Mouse (Mus musculus): Measurements from ENCODE around the gene Plekha6. TPM values are rescaled to one million over a fixed set of nuclear protein-coding genes. Genes with fewer than 3 reads are reported as not detected.
A peak's percentile ranks its signal among the peaks of the same experiment; 100 is the strongest.

The Plekha6 gene
- total RNA-seq, 2 experiments from 2014 or later, result 66.5 to 87.4 TPM

GRCm38 (mm10) chr1:133254856-133255764 lies 91.1 kb downstream of the Plekha6 start:
- intact Hi-C loops (cut with DNase I), result no loop called here
- DNase-seq (ENCODE audit: low spot score in 2 of 2), result no peak

DNA sequence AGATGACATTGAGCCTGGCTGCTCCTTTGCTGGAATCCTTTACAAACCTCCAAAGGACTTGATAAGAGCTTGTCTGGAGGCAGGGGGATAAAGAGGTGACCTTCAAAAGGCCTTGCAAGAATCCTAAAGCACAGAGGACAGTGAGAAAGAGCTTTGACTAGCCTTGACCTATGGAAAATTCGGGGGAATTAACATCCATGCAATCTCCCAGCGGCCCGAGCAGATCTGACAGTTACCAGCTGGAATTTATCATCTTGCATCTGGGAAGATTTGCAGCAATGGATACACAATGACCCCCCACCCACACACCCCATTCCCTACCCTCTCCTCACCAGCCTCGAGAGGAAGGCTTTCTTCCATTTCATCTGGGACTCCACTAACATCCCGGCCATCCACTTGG lies 91.8 kb downstream of the Plekha6 start:
- DNase-seq (ENCODE audit: low spot score in 2 of 2), result no peak
- intact Hi-C loops (cut with DNase I), result no loop called here

- no peak for DNase-seq (ENCODE audit: low spot score in 2 of 2)
- intact Hi-C loops (cut with DNase I), result no loop called here
These were observed 92.3 kb downstream of the Plekha6 start for GRCm38 (mm10) chr1:133256347-133256746.

GRCm38 (mm10) chr1:133258694-133259093 lies 94.7 kb downstream of the Plekha6 start:
- no peak for DNase-seq (ENCODE audit: low spot score in 2 of 2)
- intact Hi-C loops (cut with DNase I), result no loop called here

GRCm38 (mm10) chr1:133262628-133263027 lies 98.6 kb downstream of the Plekha6 start:
- DNase-seq (ENCODE audit: low spot score in 2 of 2), result no peak
- intact Hi-C loops (cut with DNase I), result no loop called here

GRCm38 (mm10) chr1:133263134-133263533 lies 99.1 kb downstream of the Plekha6 start:
- intact Hi-C loops (cut with DNase I), result no loop called here
- DNase-seq (ENCODE audit: low spot score in 2 of 2), result no peak

DNA sequence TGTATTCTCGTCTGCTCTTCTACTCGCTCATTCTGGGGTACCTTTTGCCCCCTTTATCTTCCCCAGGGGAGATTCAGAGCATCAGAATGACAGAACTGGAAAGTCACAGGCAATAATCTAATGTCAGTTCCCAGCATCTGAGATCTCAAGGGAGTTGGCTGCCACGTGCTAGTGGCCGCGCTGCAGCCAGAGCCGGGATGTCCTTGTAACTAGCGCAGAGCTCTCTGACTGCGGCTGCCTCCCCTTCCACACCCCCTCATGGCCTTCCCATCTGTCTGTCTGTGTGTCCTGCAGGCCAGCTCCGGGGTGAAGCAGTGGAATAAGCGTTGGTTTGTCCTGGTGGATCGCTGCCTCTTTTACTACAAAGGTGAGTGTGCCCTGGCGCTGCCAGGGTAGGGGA lies 100.4 kb downstream of the Plekha6 start:
- intact Hi-C loops (cut with DNase I), result no loop called here
- DNase-seq (ENCODE audit: low spot score in 2 of 2), result no peak

DNA sequence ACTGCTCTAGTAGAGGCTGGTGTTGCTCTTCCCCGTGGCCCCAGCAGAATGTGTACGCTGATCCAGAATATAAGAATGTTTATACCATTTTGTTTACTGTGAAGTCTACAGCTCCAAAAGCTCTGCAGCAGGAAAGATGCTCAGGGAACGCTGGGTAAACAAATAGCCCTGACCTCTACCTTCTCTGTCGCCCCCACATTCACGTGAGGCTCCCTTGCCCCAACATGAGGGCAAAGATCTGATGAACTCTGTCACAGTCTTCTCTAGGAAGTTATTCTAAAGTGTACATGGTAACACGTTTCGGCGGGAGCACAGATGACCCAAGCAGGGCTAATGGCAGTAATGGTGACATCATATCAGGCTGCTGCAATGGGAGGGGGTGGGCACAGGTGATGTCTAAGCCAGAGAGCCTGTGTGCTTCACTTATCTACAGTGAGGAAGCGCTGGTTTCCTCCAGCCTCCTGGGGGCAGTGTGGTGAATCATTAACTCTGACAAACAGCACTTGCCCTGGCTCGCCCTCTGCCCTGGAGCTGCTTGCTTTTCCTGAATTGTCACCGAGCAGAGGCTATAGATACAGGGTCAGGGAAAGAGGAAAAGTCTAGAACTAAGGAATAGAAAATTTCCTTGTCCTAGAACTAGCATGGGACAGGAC lies 101.2 kb downstream of the Plekha6 start:
- intact Hi-C loops (cut with DNase I), result no loop called here
- DNase-seq (ENCODE audit: low spot score in 2 of 2), result no peak

DNA sequence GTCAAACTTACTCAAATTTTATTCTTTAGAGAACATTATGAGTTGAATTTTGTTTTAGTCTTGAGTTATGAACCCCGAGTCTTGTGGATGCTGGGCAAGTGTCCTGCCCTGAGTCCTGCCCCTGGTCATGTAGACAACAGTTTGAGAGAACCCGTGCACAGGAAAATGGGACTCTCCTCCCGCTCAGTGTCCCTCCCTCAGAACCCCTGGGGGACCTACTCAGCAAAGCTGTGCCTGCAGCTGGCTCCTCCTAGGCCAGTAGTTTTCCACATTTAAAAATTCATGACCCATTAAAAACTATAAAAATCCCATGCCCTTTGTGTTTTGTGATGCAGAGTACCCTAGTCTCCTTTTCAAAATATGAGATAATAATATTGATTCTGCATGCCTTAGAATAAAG lies 103.1 kb downstream of the Plekha6 start:
- intact Hi-C loops (cut with DNase I), result no loop called here
- DNase-seq (ENCODE audit: low spot score in 2 of 2), result no peak

DNA sequence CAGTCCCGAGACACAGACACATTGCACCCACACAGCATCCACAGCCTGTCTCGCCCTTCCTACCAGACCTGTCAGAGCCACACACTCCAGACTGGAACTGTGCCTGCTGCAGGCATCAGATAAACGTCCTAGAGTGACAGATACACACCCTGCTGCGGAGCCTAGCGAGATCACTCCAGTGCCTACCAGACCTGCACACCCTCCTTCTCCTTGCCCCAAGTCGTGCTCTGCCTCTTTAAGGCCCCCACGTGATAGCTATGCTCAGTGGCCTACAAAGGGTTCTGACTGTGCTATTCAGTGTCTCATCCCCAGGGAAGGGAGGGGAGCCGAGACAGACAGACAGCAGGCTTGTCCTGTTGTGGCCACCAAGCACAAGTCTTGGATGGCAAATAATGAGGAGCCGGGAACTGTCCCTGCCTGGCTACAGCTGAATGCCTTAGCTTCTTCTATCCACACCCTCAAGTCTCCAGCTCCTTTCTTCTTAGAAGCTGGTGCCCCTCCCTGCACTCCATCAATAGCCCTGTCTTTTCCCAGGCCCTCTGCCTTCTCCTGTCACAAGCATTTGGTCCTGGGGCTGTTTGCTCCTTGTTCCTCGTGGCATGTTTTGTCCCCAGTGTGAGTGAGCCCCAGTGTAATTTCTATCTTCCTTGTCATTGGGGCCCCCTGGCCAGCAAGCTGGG lies 103.9 kb downstream of the Plekha6 start:
- peak in 1 of 2 experiments; percentile 31 for DNase-seq (ENCODE audit: low spot score in 2 of 2)
- intact Hi-C loops (cut with DNase I), result no loop called here

- no peak for DNase-seq (ENCODE audit: low spot score in 2 of 2)
- intact Hi-C loops (cut with DNase I), result no loop called here
These were observed 104.5 kb downstream of the Plekha6 start for GRCm38 (mm10) chr1:133268503-133268902.

GRCm38 (mm10) chr1:133270336-133270735 lies 106.3 kb downstream of the Plekha6 start:
- no peak for DNase-seq (ENCODE audit: low spot score in 2 of 2)
- intact Hi-C loops (cut with DNase I), result no loop called here

- no peak for DNase-seq (ENCODE audit: low spot score in 2 of 2)
- intact Hi-C loops (cut with DNase I), result no loop called here
These were observed 110.2 kb downstream of the Plekha6 start for GRCm38 (mm10) chr1:133274163-133274562.

DNA sequence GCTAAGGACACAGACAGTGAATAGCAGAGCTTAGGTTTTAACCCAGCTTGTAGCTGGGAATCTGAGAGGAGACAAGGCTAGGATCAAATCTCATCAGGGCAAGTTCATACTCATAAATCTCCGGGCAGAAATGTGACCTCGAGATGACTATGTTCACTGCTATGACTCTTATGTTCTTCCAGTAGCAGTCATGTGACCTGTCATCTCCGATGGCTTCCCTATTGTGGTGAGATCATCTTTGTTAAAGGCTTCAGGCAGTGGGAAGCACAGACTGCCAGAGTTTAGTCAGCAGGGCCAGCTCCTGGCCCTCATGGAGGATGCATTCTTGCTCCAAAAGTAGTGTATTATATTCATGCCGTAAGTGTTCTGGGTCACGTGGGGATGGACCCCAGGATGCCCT lies 113.0 kb downstream of the Plekha6 start:
- intact Hi-C loops (cut with DNase I), result no loop called here
- DNase-seq (ENCODE audit: low spot score in 2 of 2), result no peak

DNA sequence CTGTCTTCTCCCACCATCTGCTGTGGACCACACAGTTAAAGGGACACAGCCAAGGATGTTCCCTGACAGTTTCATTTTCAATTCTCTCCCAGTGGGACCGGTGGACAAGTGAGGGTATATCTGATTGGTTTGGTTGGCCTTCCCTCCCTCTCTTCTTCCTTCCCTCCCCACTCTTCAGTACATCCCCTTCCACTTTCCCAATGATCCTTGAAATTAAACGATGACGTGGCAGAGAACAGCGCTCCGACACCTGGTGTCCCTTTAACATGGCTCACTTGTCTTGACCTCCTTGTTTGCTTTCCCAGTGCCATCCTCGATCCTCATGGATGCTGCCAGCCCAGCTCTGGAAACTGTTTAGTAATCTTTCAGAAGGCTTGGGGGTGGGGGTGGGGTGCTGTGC lies 114.5 kb downstream of the Plekha6 start:
- intact Hi-C loops (cut with DNase I), result no loop called here
- DNase-seq (ENCODE audit: low spot score in 2 of 2), result no peak

DNA sequence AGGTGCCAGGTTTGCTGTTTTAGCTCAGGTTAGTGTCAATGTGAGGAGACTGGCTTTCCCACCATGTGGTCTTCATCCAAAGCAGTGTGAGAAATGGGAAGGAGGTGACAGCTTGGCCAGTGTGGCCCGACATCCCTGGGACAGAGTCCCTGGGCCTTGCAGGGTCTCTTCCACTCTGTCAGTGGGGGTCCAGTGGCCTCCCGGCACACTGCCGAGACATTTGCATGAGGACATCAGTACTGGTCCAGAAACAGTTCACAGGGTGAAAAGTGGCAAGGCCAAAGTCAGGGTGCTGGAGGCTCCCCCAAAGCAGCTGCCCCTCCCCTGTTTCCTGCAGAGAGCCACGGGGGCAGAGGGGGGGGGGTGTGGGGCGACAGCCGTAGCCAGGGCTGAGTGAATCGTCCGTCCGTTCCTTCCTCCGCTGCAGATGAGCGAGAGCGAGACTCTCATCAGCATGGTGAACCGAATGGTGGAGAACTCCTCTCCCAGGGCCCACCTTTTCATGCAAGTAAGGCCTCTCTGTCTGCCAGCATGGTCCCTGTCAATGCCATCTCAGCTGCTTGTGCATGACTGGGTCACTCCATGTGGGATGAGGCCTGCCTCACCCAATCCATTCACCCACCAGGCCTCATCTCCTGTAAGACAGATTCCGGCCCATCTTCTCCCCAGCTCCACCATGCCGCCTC lies 115.1 kb downstream of the Plekha6 start:
- peak in 1 of 2 experiments; percentile 23 for DNase-seq (ENCODE audit: low spot score in 2 of 2)
- intact Hi-C loops (cut with DNase I), result no loop called here

DNA sequence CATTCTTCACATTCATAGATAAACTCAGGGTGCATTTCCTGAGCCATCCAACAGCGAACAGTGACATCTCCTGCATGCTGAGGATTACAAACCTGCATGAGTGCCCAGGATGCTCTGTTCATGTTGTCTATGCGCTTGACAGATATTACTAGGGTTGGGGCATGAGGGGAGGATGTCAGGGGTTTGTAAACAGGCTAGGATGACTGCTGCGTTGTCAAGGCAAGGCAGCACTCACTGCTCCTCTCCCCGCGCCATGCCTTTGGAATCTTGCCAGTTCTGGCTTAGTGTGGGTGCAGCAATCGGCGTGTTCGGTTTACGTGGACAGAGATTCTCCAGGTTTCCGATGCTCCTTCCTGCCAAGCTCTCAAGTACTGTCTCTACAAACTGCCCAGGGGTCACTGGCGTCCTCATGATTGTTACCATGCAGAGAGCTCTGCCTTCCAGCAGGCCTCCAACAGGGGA lies 115.7 kb downstream of the Plekha6 start:
- DNase-seq (ENCODE audit: low spot score in 2 of 2), result peak; percentile 46 to 53
- intact Hi-C loops (cut with DNase I), result no loop called here

DNA sequence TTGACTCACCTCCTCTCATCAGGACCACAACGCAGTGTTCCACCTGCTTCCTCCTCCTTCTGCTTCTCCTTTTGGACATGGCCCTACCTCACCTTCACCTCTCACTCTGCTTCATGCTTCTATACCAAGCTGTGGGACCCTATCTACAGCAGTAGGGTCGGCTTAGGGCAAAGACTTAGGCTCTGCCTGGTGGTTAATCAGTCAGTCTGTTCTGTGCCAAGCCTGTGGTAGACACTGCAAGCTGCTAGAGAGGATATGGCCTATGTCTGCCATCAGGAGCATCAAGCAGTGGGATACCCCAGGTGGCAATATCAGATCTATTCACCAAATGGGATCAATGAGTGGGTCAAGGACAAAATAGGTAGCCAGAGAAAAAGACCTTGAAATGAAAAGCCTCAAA lies 116.5 kb downstream of the Plekha6 start:
- no peak for DNase-seq (ENCODE audit: low spot score in 2 of 2)
- intact Hi-C loops (cut with DNase I), result no loop called here

DNA sequence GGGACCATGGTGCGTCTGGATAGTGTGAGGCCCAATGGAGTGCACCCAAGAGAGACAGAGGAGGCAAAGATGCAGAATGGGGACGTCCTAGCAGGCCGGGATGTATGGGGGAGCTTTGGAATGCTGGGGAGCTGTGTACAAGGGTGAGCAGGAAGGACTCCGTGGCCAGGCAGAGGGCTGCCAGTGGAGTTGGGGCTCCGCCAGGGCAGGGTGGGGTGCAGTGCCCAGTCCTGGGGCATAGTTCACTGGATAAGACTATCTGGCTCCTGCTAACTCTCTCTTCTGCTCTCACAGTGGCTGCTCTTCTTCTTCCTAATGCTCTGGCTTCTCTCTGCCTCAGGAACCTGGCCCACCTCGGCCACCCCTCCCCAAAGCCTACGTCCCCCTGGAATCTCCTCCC lies 121.9 kb downstream of the Plekha6 start:
- no peak for DNase-seq (ENCODE audit: low spot score in 2 of 2)
- intact Hi-C loops (cut with DNase I), result no loop called here

GRCm38 (mm10) chr1:133287051-133287450 lies 123.0 kb downstream of the Plekha6 start:
- peak; percentile 49 to 50 for DNase-seq (ENCODE audit: low spot score in 2 of 2)
- intact Hi-C loops (cut with DNase I), result no loop called here

Data from left cerebral cortex, postnatal 36 days (tissue).